Mouse (Mus musculus) CH12.LX (cell line): ENCODE data around the gene Gimap5. TPM values are rescaled to one million over a fixed set of nuclear protein-coding genes. Genes with fewer than 3 reads are reported as not detected.

Experiments used
- DNase-seq: peaks from one replicate; pipeline ENCODE4 v3.0.0-alpha.2; 2013; ENCODE audit errors: extremely low read depth
- H3K27ac ChIP-seq: 2 replicates; pipeline ENCODE4 v1.5.1; 2012; ENCODE audit warnings: low read depth, mild to moderate bottlenecking, control low read depth, moderate library complexity; ENCODE audit not compliant: insufficient read depth
- H3K27me3 ChIP-seq: replicated peaks from 2 replicates; pipeline ENCODE3; 2012; ENCODE audit warnings: inconsistent platforms
- H3K36me3 ChIP-seq, 2 experiments: replicated peaks in 1 of 2; 2 replicates each; pipeline versions ENCODE3 to v1.6.1; 2012; ENCODE audit warnings: inconsistent platforms in 1 of 2, low read length in 1 of 2, mild to moderate bottlenecking in 1 of 2, mixed read lengths in 1 of 2, moderate library complexity in 1 of 2; ENCODE audit not compliant: control insufficient read depth in 1 of 2, insufficient read depth in 1 of 2
- H3K4me1 ChIP-seq, 2 experiments: 2 replicates each; pipeline ENCODE4 v1.6.1; 2012; ENCODE audit warnings: inconsistent platforms in 1 of 2, moderate library complexity in 1 of 2; ENCODE audit not compliant: insufficient read depth in 2 of 2, control insufficient read depth in 1 of 2
- H3K4me2 ChIP-seq: 2 replicates; pipeline ENCODE4 v1.6.1; 2012; ENCODE audit warnings: low read depth, mild to moderate bottlenecking, control low read depth; ENCODE audit not compliant: poor library complexity, insufficient read depth, severe bottlenecking
- H3K4me3 ChIP-seq, 3 experiments: fragments of 150-350 bp in 1 of 3; sonication (generic) in 1 of 3; replicated peaks in 1 of 3; 2 replicates each; pipeline versions ENCODE3 to v1.5.1; 2011 to 2012; ENCODE audit warnings: low read depth in 2 of 3, low read length in 2 of 3, mild to moderate bottlenecking in 2 of 3, moderate library complexity in 2 of 3, control low read depth in 1 of 3, improper control_type of control experiment in 1 of 3, inconsistent platforms in 1 of 3, mixed read lengths in 1 of 3; ENCODE audit not compliant: poor library complexity in 1 of 3
- H3K79me2 ChIP-seq: replicated peaks from 2 replicates; pipeline ENCODE4 v1.6.1; 2012; ENCODE audit warnings: mild to moderate bottlenecking, moderate library complexity; ENCODE audit not compliant: control insufficient read depth, poor library complexity, insufficient read depth, severe bottlenecking; ENCODE audit errors: extremely low read depth
- H3K9ac ChIP-seq: 2 replicates; pipeline ENCODE4 v1.6.1; 2012; ENCODE audit warnings: low read depth, mild to moderate bottlenecking, control low read depth, moderate library complexity; ENCODE audit not compliant: insufficient read depth
- H3K9me3 ChIP-seq: replicated peaks from 2 replicates; pipeline ENCODE3; 2012; ENCODE audit warnings: low read length, inconsistent platforms, mixed read lengths
- CHD1 ChIP-seq: IDR thresholded peaks from 2 replicates; pipeline ENCODE4 v1.6.1; 2012; ENCODE audit warnings: low read depth, low read length, improper control_type of control experiment, inconsistent platforms
- IRF4 ChIP-seq: IDR thresholded peaks from 2 replicates; pipeline ENCODE4 v1.6.1; 2014; ENCODE audit warnings: low read depth, mild to moderate bottlenecking, inconsistent platforms, low read length, improper control_type of control experiment
- KAT2A ChIP-seq: IDR thresholded peaks from 2 replicates; pipeline ENCODE4 v1.6.1; 2012; ENCODE audit warnings: low read length, improper control_type of control experiment, inconsistent platforms; ENCODE audit not compliant: insufficient replicate concordance
- MAFK ChIP-seq: IDR thresholded peaks from 2 replicates; pipeline ENCODE4 v1.6.1; 2011; ENCODE audit warnings: low read length, improper control_type of control experiment; ENCODE audit not compliant: insufficient replicate concordance
- MAX ChIP-seq: IDR thresholded peaks from 2 replicates; pipeline ENCODE4 v1.6.1; 2011; ENCODE audit warnings: low read length, improper control_type of control experiment
- MAZ ChIP-seq: IDR thresholded peaks from 2 replicates; pipeline ENCODE4 v1.6.1; 2012; ENCODE audit warnings: low read depth, mild to moderate bottlenecking, inconsistent platforms, low read length, improper control_type of control experiment, moderate library complexity
- NELFE ChIP-seq: IDR thresholded peaks from 2 replicates; pipeline ENCODE4 v1.6.1; 2011; ENCODE audit warnings: low read depth, low read length, improper control_type of control experiment
- POLR2A ChIP-seq: IDR thresholded peaks from 2 replicates; pipeline ENCODE4 v1.6.1; 2011; ENCODE audit warnings: low read depth, mild to moderate bottlenecking, improper control_type of control experiment, low read length
- POLR2AphosphoS2 ChIP-seq: IDR thresholded peaks from 2 replicates; pipeline ENCODE4 v1.6.1; 2011; ENCODE audit warnings: low read depth, low read length, improper control_type of control experiment
- ZNF384 ChIP-seq: IDR thresholded peaks from 2 replicates; pipeline ENCODE4 v1.6.1; 2012; ENCODE audit warnings: low read depth, low read length, improper control_type of control experiment, inconsistent platforms
- dilution Hi-C: fragments of 300-500 bp; cut with MboI; formaldehyde crosslinking; loops from 2 replicates; pipeline ENCODE4 v1.14.3; 2020; ENCODE audit warnings: low sequenced_read_pairs; ENCODE audit not compliant: extremely low pct_unique_long_range_greater_than_20kb, extremely low pct_ligation_motif_present
- in situ Hi-C: fragments of 300-500 bp; cut with MboI; formaldehyde crosslinking; loops from 3 replicates; pipeline ENCODE4 v1.14.3; 2019; ENCODE audit warnings: low sequenced_read_pairs, low pct_ligation_motif_present, low pct_unique_long_range_greater_than_20kb, mixed read lengths
- polyA plus RNA-seq: library from polyadenylated mRNA; unstranded; fragments of >175 nt; gene quantifications from 2 replicates; pipeline ENCODE4 v1.2.1, GENCODE M21; 2012; ENCODE audit warnings: low read depth; ENCODE audit not compliant: insufficient read length
- total RNA-seq, 2 experiments: library from RNA; depleted of rRNA; stranded (reverse); fragments of 300-350 nt in 1 of 2; fragments of >200 nt in 1 of 2; gene quantifications; 2 replicates each; pipeline ENCODE4 v1.2.3; 2012 to 2014

Gimap5 gene
- total and polyA plus RNA-seq, 3 experiments = 56.9 to 82.1 (median 74.6) TPM

- in situ Hi-C loops = no loop called here
- Histone ChIP-seq H3K79me2 (peaks cover 62% of the 10 kb centered on the region), H3K36me3 (peaks cover 25 to 29% of the 10 kb centered on the region in 2 experiments), H3K9me3 (peaks cover 9% of the 10 kb centered on the region), H3K4me2 (no peak overlapping the region), H3K27ac (no peak overlapping the region), H3K27me3 (no peaks in the 10 kb centered on the region), H3K4me3 (no peak overlapping the region), H3K9ac (no peak overlapping the region), H3K4me1 (peaks cover 7 to 48% of the 10 kb centered on the region in 2 experiments)
- TF ChIP-seq MAFK = no peak
- TF ChIP-seq MAZ = no peak
- no peak for TF ChIP-seq CHD1
- TF ChIP-seq KAT2A = no peak
- no peak for TF ChIP-seq NELFE
- TF ChIP-seq MAX = no peak
- TF ChIP-seq IRF4 = no peak
- no peak for TF ChIP-seq ZNF384
- no peak for DNase-seq
- dilution Hi-C loops = no loop called here
These were observed 3.3 kb upstream of the Gimap5 start for GRCm38 (mm10) chr6:48742422-48743351.

DNA sequence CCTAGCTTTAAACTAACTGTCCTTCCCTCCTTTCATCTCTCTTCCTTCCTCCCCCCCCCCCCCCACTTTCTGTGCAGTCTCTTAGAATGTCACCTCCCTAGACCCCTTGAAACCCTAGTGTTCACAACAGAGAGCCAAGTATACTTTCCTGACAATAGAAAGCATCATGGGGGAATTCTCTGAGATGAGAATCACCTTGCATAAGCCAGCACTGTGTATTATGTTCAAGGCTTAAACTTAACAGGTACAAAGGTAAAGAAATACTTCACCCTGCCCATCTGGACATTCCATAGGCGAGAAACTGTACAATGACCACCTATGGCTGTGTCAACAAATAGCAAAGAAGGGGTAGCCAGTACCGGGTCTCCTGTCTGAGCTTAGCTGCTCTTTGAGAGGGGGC lies 507 bp upstream of the Gimap5 start:
- peak overlapping the region; percentile 45 for H3K4me2 ChIP-seq
- in situ Hi-C loops = no loop called here
- H3K9ac ChIP-seq = peak overlapping the region; percentile 92
- peaks cover 9 to 60% of the 10 kb centered on the region in 2 experiments for H3K4me1 ChIP-seq
- peaks cover 17% of the 10 kb centered on the region for H3K9me3 ChIP-seq
- peak overlapping the region; percentile 58 to 90 (median 62) for H3K4me3 ChIP-seq
- peaks cover 47% of the 10 kb centered on the region for H3K79me2 ChIP-seq
- DNase-seq = no peak
- H3K27ac ChIP-seq = peak overlapping the region; percentile 100
- H3K36me3 ChIP-seq = peaks cover 33 to 40% of the 10 kb centered on the region in 2 experiments
- dilution Hi-C loops = no loop called here
- TF ChIP-seq POLR2AphosphoS2 (0 out of 2 replicates have a peak, but pooled peaks have one; percentile 15), POLR2A (no peak), CHD1 (peak; percentile 58), IRF4 (no peak)
- H3K27me3 ChIP-seq = no peaks in the 10 kb centered on the region
